ENCODE assay signal across 10 mouse cellular contexts in the genomic region with DNA sequence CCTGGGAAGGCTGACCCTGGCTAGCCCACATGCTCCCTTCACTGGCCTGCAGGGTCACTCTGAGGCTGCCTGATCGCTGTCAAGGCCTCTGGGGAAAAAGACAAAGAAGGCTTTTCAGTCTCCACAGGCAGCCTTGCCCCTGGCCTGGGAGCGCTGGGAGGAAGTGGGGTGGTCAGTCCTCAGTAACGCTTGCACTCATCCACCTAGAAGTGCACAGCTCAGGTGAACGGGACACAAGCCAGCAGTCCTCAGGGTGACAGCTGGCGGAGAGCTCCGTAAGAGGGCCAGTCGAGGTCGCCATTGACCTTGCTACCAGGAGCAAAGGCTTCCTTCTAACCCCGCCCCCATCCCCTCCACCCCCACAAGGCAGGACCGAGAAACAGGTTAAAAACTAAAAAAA. TPM values are rescaled to one million over a fixed set of nuclear protein-coding genes. Genes with fewer than 3 reads are reported as not detected.
DNase-seq lines count a peak whose midpoint lies in the region.
"Had no signal": no experiment of that assay in that cellular context is flagged by ENCODE, and none has a peak within 500 bp of the region (broad histone marks: within the 10 kb centered on the region; RNA-seq: fewer than 3 reads in every experiment).

No protein-coding gene starts in this region.

- H3K36me3 ChIP-seq in heart, embryonic 10.5 days = peaks cover 45% of the 10 kb centered on the region

- intact Hi-C loops in heart, postnatal 25 days (cut with DNase I) = no loop called here
- intact Hi-C loops in left cerebral cortex, postnatal 4 days (cut with DNase I) = no loop called here

- 45% methylated on average over 10 of the region's 10 CpGs for WGBS in heart, embryonic 10.5 days

- H3K27ac ChIP-seq in heart, embryonic 10.5 days = peak overlapping the region; percentile 74
- H3K27ac ChIP-seq: macrophage had no signal

- no peaks in the 10 kb centered on the region for H3K9me3 ChIP-seq in heart, embryonic 10.5 days

- peaks cover 15% of the 10 kb centered on the region for H3K4me1 ChIP-seq in heart, embryonic 10.5 days

- H3K27me3 ChIP-seq in heart, embryonic 10.5 days (ENCODE audit: insufficient read depth, poor library complexity, severe bottlenecking) = no peaks in the 10 kb centered on the region

- H3K4me3 ChIP-seq in heart, embryonic 10.5 days = no peak overlapping the region

- DNase-seq in heart, embryonic 10.5 days (ENCODE audit: low spot score) = no peak
- no peak for DNase-seq in heart, postnatal 25 days (ENCODE audit: low spot score)
- peak; percentile 39 for DNase-seq in left cerebral cortex, postnatal 4 days
- no peak for DNase-seq in left cerebral cortex, adult 8-10 months (ENCODE audit: low spot score in 2 of 2)
- peak; percentile 49 for DNase-seq in heart, postnatal 4 days
- DNase-seq in lung, postnatal 4 days = peak; percentile 36 to 58
- no peak for DNase-seq in gastrocnemius, adult 18-20 months (ENCODE audit: low spot score)
- no peak for DNase-seq in liver
- DNase-seq: thymus, adult 2 months had no signal

RNA-seq across cellular contexts. Expression of a gene that starts 13.6 kb away (rescaled TPM):
- 143 and 145 TPM in 2 replicates for polyA plus RNA-seq in heart, embryonic 10.5 days (2016; fragmentation: Nextera tagmentation; extraction: Ambion mirVana)
- total RNA-seq in heart, postnatal 25 days (2021) = 10 to 100 TPM; 14.0 to 14.1 TPM
- total RNA-seq in left cerebral cortex, postnatal 4 days (2021) = 1 to 10 TPM; 3.1 to 3.8 TPM
- 1 to 10 TPM; 2.7 to 6.4 (median 4.9) TPM for total RNA-seq in left cerebral cortex, adult 8-10 months (2022)
- total RNA-seq in heart, postnatal 4 days (2021) = 10 to 100 TPM; 44.0 to 47.2 TPM
- total RNA-seq in gastrocnemius, adult 18-20 months (2021) = 1 to 10 TPM; 3.7 to 7.0 TPM

RNA-seq across cellular contexts. Expression of a gene that starts 37.1 kb away (rescaled TPM):
- polyA plus RNA-seq in heart, embryonic 10.5 days (2016; fragmentation: Nextera tagmentation; extraction: Ambion mirVana) = 39.4 and 47.3 TPM in 2 replicates
- 10 to 100 TPM; 23.4 to 27.2 TPM for total RNA-seq in heart, postnatal 25 days (2021)
- 10 to 100 TPM; 19.6 to 20.6 TPM for total RNA-seq in left cerebral cortex, postnatal 4 days (2021)
- 10 to 100 TPM; 20.0 to 25.7 (median 22.9) TPM for total RNA-seq in left cerebral cortex, adult 8-10 months (2022)
- total RNA-seq in heart, postnatal 4 days (2021) = 10 to 100 TPM; 32.5 to 33.6 TPM
- 1 to 10 TPM; 5.8 to 7.4 TPM for total RNA-seq in gastrocnemius, adult 18-20 months (2021)

Comparison
In these comparisons a context has a peak if more than half of its experiments do, and no peak if none do; other contexts are left out.
1. DNase-seq: peak in left cerebral cortex, postnatal 4 days (single experiment), heart, postnatal 4 days (single experiment) and lung, postnatal 4 days (2 of 2); none in heart, embryonic 10.5 days (single experiment), heart, postnatal 25 days (single experiment), left cerebral cortex, adult 8-10 months (0 of 2), gastrocnemius, adult 18-20 months (single experiment) and liver (single experiment).